Mouse (Mus musculus) limb, embryonic 10.5 days (tissue): ENCODE measurements around the gene Ppp2r5b. TPM values are rescaled to one million over a fixed set of nuclear protein-coding genes. Genes with fewer than 3 reads are reported as not detected.
A peak's percentile ranks its signal among the peaks of the same experiment; 100 is the strongest.

Source experiments
- DNase-seq: peaks from one replicate; pipeline ENCODE4 v3.0.0-alpha.2; 2017; ENCODE audit warnings: low spot score
- H3K27ac ChIP-seq: fragments of 300-500 bp; sonication (generic); 2 replicates; pipeline ENCODE4 v1.5.1; 2016; ENCODE audit warnings: mild to moderate bottlenecking
- H3K27me3 ChIP-seq: fragments of 300-500 bp; sonication (generic); 2 replicates; pipeline ENCODE4 v1.6.1; 2016; ENCODE audit warnings: low read depth, mild to moderate bottlenecking; ENCODE audit not compliant: poor library complexity, severe bottlenecking
- H3K36me3 ChIP-seq: fragments of 300-500 bp; sonication (generic); 2 replicates; pipeline ENCODE4 v1.6.1; 2016; ENCODE audit warnings: mild to moderate bottlenecking, moderate library complexity
- H3K4me1 ChIP-seq: fragments of 300-500 bp; sonication (generic); 2 replicates; pipeline ENCODE4 v1.6.1; 2016
- H3K4me3 ChIP-seq: fragments of 300-500 bp; sonication (generic); 2 replicates; pipeline ENCODE4 v1.5.1; 2016; ENCODE audit warnings: mild to moderate bottlenecking, moderate library complexity
- H3K9me3 ChIP-seq: fragments of 300-500 bp; sonication (generic); replicated peaks from 2 replicates; pipeline ENCODE4 v1.6.1; 2016; ENCODE audit warnings: mild to moderate bottlenecking
- WGBS: fragments of 180-500 bp; shearing (Covaris S2); methylation state at CpG from one replicate; pipeline ENCODE4 v1.1.7; 2016; 5-methylcytosine and 5-hydroxymethylcytosine counted together
- polyA plus RNA-seq: library from polyadenylated mRNA; unstranded; fragments of >200 nt; fragmentation: Nextera tagmentation; extraction: Ambion mirVana; gene quantifications from 2 replicates; pipeline ENCODE4 v1.2.1, GENCODE M21; 2016

Gene Ppp2r5b
- polyA plus RNA-seq, 1 experiment from 2014 or later, result 17.2 TPM

DNA sequence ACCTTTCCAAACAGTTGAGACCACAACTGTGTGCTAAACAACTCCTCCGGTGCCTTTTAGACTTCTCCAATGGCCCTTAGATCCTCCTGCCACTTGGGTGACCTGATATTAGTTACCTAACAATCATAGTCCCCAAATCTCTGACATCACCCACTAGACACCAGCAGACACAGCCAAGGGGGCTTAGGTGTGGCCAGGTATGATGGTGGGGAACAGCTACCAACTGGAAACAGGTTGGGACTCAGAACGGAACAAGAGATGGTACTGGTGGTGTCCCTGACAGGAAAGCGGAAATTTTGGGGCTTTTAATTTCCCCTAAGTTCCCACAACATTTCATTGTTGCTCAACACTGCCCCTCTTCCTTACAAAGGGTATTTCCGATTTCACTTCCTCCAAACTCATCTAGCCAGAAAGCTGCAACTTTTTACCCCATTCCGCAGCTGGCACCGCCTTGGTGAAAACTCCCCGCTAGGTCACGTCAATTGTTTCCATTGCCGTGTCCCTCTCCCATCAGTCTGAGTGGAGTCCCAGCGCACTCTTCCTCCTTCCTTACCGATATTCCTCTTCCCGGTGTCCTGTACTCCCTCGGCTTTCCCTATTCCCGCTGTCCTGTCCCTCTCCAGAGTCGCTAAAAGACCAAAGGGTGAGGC, 40.2 kb upstream of the Ppp2r5b start:
- 9% methylated on average over 15 of the region's 15 CpGs for WGBS
- no peaks in the 10 kb centered on the region for H3K9me3 ChIP-seq
- H3K4me1 ChIP-seq, result peaks cover 41% of the 10 kb centered on the region
- peak overlapping the region; percentile 73 for H3K4me3 ChIP-seq
- DNase-seq, result no peak
- H3K36me3 ChIP-seq, result peaks cover 19% of the 10 kb centered on the region
- H3K27me3 ChIP-seq, result peaks cover 12% of the 10 kb centered on the region; the same call in 1 of the 2 replicates
- H3K27ac ChIP-seq, result peak overlapping the region; percentile 86

DNA sequence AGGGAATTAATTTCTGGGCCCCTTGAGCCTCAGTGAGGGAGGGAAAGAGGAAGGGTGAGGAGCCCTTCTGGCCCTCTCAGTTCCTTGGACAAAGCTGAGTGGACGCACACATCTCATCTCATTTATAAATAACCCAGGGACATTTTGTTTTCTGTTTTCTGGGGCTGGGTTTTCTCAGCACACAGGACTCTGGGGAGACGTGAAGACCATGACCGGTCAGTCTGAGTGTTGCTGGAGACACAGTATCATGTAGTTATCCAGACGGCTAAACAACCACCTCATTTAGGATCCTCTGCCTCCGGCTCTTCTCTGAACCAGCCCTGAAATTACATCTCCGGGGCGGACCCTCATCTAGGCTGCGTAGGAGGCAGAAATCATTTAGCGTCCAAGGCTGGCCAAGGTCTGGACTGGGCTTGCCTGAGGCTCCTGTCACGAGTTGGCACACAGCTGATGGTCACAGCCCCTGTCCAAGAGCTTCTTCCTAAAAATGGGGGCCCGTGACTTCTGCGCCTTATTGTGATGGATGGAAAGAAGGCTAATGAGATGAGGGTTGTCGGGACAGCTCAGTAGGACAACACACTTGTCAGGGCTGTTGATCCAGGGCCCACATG, 38.4 kb upstream of the Ppp2r5b start:
- H3K4me1 ChIP-seq, result peaks cover 33% of the 10 kb centered on the region
- no peak overlapping the region for H3K27ac ChIP-seq
- no peaks in the 10 kb centered on the region for H3K9me3 ChIP-seq
- H3K27me3 ChIP-seq, result peaks cover 15% of the 10 kb centered on the region; the same call in 1 of the 2 replicates
- no peak for DNase-seq
- 91% methylated on average over 13 of the region's 13 CpGs for WGBS
- peaks cover 2% of the 10 kb centered on the region for H3K36me3 ChIP-seq
- no peak overlapping the region for H3K4me3 ChIP-seq

DNA sequence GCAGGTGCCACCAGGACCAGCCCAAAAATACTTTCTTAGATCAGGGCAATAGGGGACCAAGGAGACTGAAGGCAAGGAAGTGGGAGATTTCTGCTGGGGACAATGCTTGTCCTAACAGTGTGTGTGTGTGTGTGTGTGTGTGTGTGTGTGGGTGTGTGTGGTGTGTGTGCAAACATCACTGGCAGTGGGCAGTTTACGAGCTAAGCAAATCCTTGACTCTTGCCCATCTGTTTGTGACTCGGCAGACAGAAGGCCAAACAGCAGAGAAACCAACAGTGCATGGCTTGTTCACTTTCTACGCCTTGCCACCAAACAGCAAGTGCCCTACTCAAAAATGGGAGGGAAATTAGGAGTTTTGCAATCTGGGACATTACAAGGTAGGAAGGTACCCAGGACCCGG, 37.9 kb upstream of the Ppp2r5b start:
- WGBS, result 87% methylated on average over 4 of the region's 4 CpGs

DNA sequence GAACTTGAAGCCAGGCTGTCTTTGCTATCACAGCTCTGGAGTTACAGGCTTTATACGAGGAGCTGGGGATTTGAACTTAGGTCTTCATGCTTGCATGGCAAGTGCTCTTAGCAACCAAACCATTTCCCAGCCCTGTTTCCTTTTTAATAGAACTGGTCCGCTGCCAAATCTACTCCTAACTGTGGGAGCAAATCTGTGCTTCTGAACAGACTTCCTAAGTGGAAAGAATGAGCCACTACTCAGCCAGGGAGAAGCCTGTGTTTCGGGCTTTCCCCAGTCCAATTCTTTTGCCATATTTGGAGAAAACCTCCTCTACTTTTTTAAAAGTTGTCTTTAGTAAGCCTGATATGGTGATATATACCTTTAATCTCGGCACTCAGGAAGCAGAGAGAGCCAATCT, 37.1 kb upstream of the Ppp2r5b start:
- Histone ChIP-seq H3K4me3 (no peak overlapping the region), H3K36me3 (no peaks in the 10 kb centered on the region), H3K27me3 (peaks cover 15% of the 10 kb centered on the region; the same call in 1 of the 2 replicates), H3K4me1 (peaks cover 22% of the 10 kb centered on the region), H3K9me3 (no peaks in the 10 kb centered on the region), H3K27ac (no peak overlapping the region)
- WGBS, result 89% methylated on average over 4 of the region's 4 CpGs
- no peak for DNase-seq

More for the DNA sequence above, 37.9 kb upstream of the Ppp2r5b start:
- Histone ChIP-seq H3K27ac (no peak overlapping the region), H3K4me1 (peaks cover 28% of the 10 kb centered on the region), H3K4me3 (no peak overlapping the region), H3K9me3 (no peaks in the 10 kb centered on the region), H3K36me3 (no peaks in the 10 kb centered on the region), H3K27me3 (peaks cover 15% of the 10 kb centered on the region; the same call in 1 of the 2 replicates)
- no peak for DNase-seq

DNA sequence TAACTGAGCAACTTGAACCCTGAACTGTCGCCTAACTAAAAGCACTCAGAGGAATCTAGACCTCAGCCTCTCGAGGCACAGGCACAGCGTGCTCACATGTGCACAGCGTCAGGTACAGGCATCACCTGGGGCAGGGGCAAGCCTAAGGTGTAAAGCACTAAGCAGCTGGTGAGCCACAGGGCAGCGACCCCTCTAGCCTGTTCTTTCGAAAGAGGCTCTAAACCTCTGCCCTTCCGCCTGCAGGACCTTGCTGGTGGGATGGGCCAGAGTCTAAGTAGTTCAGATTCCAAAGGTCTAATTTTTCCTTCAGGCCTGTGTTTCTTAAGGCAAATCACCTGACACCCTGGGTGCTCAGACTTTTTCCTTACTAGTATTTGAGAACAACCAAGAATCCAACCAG, 36.4 kb upstream of the Ppp2r5b start:
- Histone ChIP-seq H3K4me3 (no peak overlapping the region), H3K9me3 (no peaks in the 10 kb centered on the region), H3K36me3 (no peaks in the 10 kb centered on the region), H3K4me1 (peaks cover 25% of the 10 kb centered on the region), H3K27ac (no peak overlapping the region), H3K27me3 (peaks cover 15% of the 10 kb centered on the region; the same call in 1 of the 2 replicates)
- DNase-seq, result no peak
- WGBS, result 68% methylated on average over 7 of the region's 7 CpGs

DNA sequence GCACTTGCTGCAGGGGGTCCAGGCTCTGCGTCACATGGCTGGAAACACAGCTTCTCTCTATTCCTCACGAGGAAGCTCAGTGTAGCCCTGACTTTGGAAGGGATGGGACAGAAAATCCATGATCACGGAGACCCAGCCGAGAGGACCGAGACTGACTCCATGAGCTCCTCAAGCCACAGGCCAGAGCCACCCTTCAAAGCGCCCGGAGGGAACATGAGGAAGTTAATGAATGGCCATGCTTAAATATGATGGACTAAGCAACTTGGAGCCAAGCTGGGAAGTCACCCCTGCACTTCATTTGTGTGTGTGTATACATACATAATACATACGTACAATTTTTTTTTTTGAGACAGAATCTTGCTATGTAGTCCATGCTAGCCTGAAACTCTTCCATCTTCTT, 35.5 kb upstream of the Ppp2r5b start:
- Histone ChIP-seq H3K36me3 (no peaks in the 10 kb centered on the region), H3K27ac (no peak overlapping the region), H3K4me1 (peaks cover 24% of the 10 kb centered on the region), H3K9me3 (no peaks in the 10 kb centered on the region), H3K27me3 (peaks cover 15% of the 10 kb centered on the region; the same call in 1 of the 2 replicates), H3K4me3 (no peak overlapping the region)
- no peak for DNase-seq
- 35% methylated on average over 8 of the region's 8 CpGs for WGBS

DNA sequence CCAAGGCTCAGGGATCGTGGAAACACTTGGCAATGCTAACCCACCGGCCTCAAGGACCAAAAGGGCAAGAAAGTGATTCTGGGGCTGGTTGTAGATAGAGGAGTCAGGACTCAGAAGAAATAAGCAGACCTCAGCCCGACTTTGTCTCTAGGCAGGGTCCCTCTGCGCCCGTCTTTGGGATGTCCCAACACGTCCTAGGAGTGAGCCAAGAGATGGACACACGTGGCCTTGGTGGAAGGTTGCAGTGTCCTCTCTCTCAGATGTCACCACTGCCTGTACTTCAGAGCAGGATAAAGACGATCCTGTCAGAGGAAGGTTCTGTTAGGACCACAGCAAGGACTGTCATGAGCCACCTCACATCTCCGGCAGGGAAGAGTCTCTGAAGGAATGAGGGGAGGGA, 35.0 kb upstream of the Ppp2r5b start:
- H3K4me3 ChIP-seq, result no peak overlapping the region
- 64% methylated on average over 9 of the region's 9 CpGs for WGBS
- H3K4me1 ChIP-seq, result peaks cover 18% of the 10 kb centered on the region
- no peak overlapping the region for H3K27ac ChIP-seq
- peaks cover 15% of the 10 kb centered on the region; the same call in 1 of the 2 replicates for H3K27me3 ChIP-seq
- no peaks in the 10 kb centered on the region for H3K9me3 ChIP-seq
- DNase-seq, result no peak
- H3K36me3 ChIP-seq, result no peaks in the 10 kb centered on the region

DNA sequence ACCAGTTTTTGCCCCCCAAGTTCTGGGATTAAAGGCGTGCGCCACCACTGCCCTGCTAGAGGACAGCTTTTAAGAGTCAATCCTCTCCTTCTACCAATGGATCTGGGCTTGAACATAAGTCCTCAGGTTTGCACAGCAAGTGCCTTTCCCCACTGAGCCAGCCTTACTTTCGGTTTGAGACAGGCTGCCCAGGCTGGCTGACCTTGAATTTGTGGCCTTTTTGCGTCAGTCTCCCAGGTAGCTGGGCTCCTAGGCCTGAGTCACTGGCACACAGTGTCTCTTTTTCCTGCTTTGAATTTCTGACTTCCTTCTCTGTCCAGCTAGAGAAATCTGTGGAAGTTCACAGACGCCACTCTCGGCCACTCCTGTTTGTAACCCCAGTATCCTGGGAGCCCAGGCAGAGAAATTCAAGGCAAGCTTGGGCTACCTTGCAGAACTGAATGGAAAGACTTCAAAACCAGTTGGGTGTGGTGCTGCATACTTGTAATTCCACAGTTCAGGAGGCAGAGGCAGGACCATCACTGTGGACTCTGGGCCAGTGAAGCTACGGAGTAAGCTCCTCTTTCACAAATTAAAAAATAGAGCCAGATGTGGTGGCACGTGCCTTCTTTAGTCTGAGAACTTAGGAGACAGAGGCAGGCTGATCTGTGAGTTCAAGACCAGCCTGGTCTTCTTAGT, 34.3 kb upstream of the Ppp2r5b start:
- Histone ChIP-seq H3K36me3 (no peaks in the 10 kb centered on the region), H3K27me3 (peaks cover 15% of the 10 kb centered on the region; the same call in 1 of the 2 replicates), H3K4me1 (peaks cover 14% of the 10 kb centered on the region), H3K4me3 (no peak overlapping the region), H3K27ac (no peak overlapping the region), H3K9me3 (no peaks in the 10 kb centered on the region)
- WGBS, result 88% methylated on average over 8 of the region's 8 CpGs
- DNase-seq, result no peak

DNA sequence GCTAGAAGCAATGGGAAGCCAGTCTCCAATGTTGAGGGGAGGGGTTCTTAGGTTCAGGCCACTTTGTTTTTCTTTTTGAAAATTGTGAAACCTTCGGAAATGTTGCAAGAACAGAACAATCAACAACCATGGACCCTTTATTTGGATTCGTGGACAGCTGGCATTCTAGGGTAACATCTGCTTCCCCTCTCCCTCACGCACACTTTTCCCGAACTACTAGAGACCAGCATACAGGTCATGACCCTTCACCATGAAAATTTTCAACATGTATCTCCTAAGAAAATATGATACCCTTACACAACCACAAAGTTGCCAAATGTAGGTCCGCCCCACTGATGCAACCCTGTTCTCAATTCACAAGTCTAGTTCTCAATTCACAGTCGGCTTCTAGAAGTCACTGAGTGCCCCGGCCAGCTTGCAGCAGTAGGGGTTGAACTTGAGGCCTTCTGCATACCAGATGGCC, 33.0 kb upstream of the Ppp2r5b start:
- Histone ChIP-seq H3K27me3 (peaks cover 15% of the 10 kb centered on the region; the same call in 1 of the 2 replicates), H3K27ac (no peak overlapping the region), H3K9me3 (no peaks in the 10 kb centered on the region), H3K4me3 (no peak overlapping the region), H3K36me3 (no peaks in the 10 kb centered on the region), H3K4me1 (peaks cover 23% of the 10 kb centered on the region)
- 89% methylated on average over 7 of the region's 7 CpGs for WGBS
- DNase-seq, result no peak

DNA sequence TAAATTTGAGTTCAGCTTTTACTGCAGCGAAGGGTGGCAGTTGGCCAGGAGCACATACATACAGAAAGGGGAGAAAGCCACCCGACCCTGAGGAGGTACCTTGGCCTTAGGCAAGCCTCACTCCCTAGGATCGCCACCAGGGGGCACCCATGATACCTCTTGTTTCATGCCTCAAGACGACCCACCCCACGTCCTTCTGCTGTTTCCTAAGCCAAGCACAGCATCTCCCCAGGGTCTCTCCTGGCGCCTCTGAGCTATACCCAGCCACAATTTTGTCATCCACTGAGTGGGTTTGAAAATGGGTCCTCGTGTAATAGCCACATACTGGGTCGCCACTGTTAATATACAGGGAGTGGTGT, 32.5 kb upstream of the Ppp2r5b start:
- Histone ChIP-seq H3K4me1 (peaks cover 23% of the 10 kb centered on the region), H3K9me3 (no peaks in the 10 kb centered on the region), H3K27me3 (peaks cover 15% of the 10 kb centered on the region; the same call in 1 of the 2 replicates), H3K27ac (no peak overlapping the region), H3K4me3 (no peak overlapping the region), H3K36me3 (no peaks in the 10 kb centered on the region)
- peak; percentile 93 for DNase-seq
- WGBS, result 16% methylated on average over 8 of the region's 8 CpGs

DNA sequence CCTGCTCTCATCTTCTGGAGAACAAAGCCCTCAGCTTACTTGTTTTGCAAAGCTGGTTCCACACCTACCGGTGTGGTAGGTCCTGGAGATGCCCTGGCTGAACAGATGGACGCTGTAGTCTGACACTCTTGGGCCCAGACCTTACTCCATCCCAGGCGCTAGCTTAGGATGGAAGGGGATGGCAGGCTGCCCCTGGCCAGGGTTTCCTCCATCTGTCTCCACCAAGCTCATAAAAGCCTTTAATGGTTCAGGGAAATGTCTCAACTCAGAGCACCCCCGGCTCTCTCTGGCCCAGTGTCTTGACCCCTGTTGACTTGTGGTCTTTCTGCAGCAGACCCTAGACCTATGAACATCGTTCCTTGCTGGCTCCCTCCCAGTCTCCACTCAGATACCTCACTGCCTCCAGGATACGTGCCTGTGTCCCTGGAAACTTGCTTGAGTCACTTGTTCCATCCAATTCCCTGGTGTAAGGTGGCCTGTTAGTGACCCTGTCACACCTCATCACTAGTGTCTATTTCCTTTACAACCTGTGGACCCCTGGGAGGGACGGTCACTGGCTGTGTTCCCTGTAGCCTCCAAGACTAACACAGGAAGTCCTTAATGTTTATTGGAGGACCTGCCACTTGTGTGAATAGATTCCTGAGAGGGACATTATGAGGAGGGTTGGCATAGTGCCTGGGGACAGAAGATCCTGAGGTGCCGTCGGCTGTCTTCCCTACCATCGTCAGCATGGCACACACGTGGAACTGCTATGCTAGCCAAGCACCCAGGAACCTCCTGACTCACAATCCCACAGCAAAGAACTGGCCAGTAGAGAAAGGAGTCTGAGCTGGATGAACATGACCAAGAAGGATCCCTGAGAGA, 31.9 kb upstream of the Ppp2r5b start:
- Histone ChIP-seq H3K36me3 (peaks cover 4% of the 10 kb centered on the region), H3K27ac (no peak overlapping the region), H3K4me1 (peaks cover 23% of the 10 kb centered on the region), H3K4me3 (no peak overlapping the region), H3K27me3 (peaks cover 15% of the 10 kb centered on the region; the same call in 1 of the 2 replicates), H3K9me3 (no peaks in the 10 kb centered on the region)
- WGBS, result 51% methylated on average over 11 of the region's 11 CpGs
- DNase-seq, result no peak

DNA sequence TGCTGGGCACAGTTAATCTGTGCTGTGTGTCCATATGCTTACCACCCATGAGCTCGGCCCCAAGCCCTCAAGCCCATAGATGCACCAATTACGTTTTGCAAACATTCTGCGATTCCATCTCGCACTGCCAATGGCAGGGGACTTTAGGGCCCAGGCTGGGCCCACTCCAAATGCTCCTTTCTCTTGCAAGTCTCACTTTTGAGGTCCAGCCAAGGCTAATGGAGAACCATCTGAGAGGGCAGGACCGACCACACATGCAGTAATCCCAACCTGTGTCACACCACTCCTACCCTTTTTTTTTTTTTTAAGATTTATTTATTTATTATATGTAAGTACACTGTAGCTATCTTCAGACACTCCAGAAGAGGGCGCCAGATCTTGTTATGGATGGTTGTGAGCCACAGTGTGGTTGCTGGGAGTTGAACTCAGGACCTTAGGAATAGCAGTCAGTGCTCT, 30.1 kb upstream of the Ppp2r5b start:
- Histone ChIP-seq H3K4me1 (peaks cover 23% of the 10 kb centered on the region), H3K27ac (no peak overlapping the region), H3K27me3 (peaks cover 1% of the 10 kb centered on the region; the same call in 1 of the 2 replicates), H3K4me3 (no peak overlapping the region), H3K36me3 (peaks cover 22% of the 10 kb centered on the region), H3K9me3 (no peaks in the 10 kb centered on the region)
- 72% methylated on average over 6 of the region's 6 CpGs for WGBS
- no peak for DNase-seq
